Mouse (Mus musculus): ENCODE data around the gene Prtn3.

DNA sequence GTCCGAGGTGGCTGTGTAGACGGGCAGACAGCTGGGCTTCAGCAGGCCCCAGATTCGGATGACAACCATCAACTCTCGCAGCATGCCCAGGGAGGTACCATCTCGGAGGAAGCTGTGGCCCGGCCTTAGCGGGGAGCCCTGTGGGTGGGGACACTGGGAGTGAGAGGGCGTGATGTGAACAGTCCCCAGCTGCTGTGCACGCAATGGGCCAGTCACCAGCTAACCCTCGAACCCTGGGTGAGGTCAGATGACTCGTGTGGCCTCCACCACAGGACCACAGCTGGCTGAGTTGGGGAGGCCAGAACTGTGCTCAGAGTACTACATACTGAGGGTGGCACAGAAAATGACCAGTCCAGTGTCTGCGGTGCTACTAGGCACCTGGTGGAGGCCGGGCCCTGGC, 22.5 kb downstream of the Prtn3 start:
- TF ChIP-seq POLR2A (IDR thresholded peaks at IDR 0.05; ENCODE audit: control insufficient read depth, low read depth, low read length) = no peak
- TF ChIP-seq CTCF (IDR thresholded peaks at IDR 0.05; ENCODE audit: control insufficient read depth, insufficient read depth, insufficient replicate concordance, low read depth, low read length) = no peak
